Mouse (Mus musculus) brain, embryonic 14.5 days (tissue): ENCODE measurements around the gene Hcls1. TPM values are rescaled to one million over a fixed set of nuclear protein-coding genes. Genes with fewer than 3 reads are reported as not detected.

Source experiments
- DNase-seq: peaks from one replicate; pipeline ENCODE4 v3.0.0-alpha.2; 2011; ENCODE audit warnings: low read depth
- CTCF ChIP-seq: fragments of 200-500 bp; IDR thresholded peaks from 2 replicates; pipeline ENCODE4 v1.5.1; 2012; ENCODE audit warnings: inconsistent platforms, mild to moderate bottlenecking, moderate library complexity, borderline replicate concordance; ENCODE audit not compliant: insufficient read depth, insufficient read length; ENCODE audit errors: extremely low read depth
- POLR2A ChIP-seq: fragments of 200-500 bp; IDR thresholded peaks from 2 replicates; pipeline ENCODE4 v1.6.1; 2012; ENCODE audit warnings: mild to moderate bottlenecking, inconsistent platforms, borderline replicate concordance; ENCODE audit not compliant: poor library complexity, insufficient read depth, insufficient read length, severe bottlenecking; ENCODE audit errors: extremely low read depth
- polyA plus RNA-seq: library from polyadenylated mRNA; depleted of rRNA; stranded (reverse); fragments of >200 nt; gene quantifications from 2 replicates; pipeline ENCODE4 v1.2.3, GENCODE M21; 2012; rRNA removed

Hcls1 gene
- 1.7 and 1.9 TPM in 2 replicates for polyA plus RNA-seq

DNA sequence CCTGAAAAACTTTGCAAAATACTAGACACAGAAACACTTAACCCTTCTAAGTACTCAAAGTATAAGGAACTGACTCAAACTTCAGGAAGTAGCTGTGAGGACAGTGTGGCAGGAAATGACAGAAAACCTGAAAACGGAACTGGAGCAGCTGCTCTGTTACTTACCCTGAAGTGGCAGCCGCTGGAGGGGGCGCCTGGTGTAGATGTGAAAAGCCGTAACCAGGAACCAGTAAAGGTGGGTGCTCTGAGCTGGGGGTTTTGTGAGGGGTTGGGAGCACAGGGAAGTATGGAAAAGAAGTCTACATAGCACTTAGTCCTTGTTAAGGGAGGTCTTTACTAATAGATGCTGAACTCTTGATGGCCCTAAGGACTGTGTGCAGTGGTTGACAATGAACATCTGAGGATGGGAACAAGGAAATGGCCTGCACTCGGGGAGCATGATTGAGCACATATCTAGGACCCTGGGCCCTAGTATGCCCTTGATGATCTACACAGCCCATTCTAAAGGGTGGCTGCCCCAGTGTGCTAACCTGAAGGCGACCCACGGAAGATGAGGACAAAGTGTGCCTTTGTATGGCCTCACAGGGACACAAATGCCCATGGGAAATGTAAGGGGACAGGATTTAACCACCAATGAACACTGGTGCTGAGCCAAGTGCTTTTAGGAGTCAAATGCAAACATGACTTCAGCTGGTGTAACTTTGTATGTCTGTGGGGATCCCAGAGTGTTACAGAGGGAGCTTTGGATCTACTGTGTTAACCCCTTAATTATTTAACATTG lies at the start of gene Hcls1:
Gene Hcls1 (plus strand): TSS at position 143 of the 780 bp plus-strand sequence.
- DNase-seq, result no peak
- no peak for TF ChIP-seq POLR2A

DNA sequence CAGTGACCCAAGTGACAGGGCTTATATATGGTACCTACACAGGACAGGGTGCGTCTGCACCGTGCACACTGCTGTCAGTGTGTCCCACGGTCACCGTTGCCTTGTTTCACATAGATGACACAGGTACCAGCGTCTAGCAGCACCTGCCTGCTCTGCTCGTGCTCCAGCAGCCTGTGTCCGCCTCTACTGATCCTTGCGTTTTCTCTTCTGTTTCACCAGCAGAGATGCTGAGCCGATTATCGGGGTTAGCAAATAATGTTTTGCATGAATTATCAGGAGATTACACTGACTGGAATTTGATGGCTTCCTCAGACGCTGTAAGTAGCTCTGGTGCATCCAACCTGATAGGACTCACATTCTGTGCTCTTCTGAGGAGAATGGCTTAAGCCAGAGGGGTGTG lies 48.9 kb upstream of the Hcls1 start:
- TF ChIP-seq POLR2A (no peak), CTCF (no peak)
- DNase-seq, result no peak

DNA sequence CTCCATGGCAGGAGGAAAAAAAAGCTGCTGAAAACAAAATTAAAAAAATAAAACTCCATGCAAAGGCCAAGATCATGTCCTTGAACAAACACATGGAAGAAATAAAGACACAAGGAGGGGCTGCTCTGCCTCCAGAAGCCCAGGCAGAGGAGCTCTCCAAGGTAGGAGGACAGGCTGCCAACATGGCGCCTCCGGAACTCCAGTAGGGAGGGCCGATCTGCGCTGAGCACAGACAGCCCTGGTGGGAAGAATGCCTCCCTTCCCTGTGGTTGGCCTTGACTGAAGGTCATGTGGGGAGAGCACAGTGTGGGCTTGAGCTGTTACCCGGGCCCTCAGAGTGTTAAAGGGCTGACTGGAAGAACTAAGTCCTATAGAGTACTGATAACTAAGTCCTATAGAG lies 47.2 kb upstream of the Hcls1 start:
- no peak for DNase-seq
- TF ChIP-seq CTCF, result no peak
- TF ChIP-seq POLR2A, result no peak

DNA sequence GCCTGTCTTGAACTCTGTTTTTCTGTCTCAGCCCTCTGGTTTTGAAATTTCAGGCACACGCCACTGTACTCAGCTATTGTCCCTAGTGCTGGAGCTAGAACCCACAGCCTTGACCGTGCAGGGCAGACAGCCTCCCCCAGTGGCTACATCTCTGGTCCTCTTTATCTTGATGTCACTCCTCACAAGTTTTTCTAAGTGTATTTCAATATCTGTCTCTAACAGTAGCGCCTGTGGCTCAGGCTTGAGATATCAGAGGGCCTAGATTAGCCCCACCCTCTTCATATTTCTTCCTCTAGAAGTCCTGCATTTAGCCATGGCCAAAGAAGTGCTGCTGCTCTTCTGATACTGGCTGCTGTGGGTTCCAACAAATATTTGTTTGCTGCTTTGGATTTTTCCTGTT lies 44.2 kb upstream of the Hcls1 start:
- no peak for DNase-seq
- no peak for TF ChIP-seq POLR2A
- TF ChIP-seq CTCF, result no peak

DNA sequence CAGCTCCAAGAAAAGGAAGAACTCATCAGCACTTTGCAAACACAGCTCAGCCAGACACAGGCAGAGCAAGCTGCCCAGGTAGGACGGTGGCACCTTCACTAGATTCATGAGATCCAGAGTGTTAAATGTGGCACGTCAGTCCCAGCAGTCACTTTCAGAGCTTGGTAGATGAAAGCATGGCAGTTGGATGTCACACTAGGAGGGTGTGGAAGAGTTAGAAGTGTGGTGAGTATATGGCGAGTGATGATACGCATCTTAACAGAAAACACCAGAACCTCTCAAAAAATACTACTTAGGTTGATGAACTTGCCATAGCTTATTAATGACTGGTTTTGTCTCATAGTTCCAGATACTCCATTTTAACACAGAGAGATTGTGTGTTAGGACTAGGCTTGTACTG lies 43.4 kb upstream of the Hcls1 start:
- no peak for DNase-seq
- TF ChIP-seq CTCF, result no peak
- no peak for TF ChIP-seq POLR2A

DNA sequence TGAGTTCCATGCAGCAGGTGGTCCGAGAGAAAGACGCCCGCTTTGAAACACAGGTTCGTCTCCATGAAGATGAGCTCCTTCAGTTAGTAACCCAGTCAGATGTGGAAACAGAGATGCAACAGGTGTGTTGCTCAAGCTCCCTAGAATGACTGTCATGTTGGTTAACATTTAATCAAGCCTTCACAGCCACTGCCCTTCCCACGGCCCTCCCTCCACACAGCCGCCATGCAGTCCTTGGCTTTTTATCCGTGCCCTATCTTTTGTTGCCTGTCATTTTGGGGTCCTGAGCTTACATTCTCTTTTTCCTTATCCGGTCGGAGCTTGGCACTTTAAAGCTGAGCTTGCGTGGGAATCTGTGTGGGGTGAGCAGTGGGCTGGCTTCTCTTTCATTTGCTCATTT lies 41.5 kb upstream of the Hcls1 start:
- no peak for TF ChIP-seq POLR2A
- no peak for TF ChIP-seq CTCF
- DNase-seq, result no peak

DNA sequence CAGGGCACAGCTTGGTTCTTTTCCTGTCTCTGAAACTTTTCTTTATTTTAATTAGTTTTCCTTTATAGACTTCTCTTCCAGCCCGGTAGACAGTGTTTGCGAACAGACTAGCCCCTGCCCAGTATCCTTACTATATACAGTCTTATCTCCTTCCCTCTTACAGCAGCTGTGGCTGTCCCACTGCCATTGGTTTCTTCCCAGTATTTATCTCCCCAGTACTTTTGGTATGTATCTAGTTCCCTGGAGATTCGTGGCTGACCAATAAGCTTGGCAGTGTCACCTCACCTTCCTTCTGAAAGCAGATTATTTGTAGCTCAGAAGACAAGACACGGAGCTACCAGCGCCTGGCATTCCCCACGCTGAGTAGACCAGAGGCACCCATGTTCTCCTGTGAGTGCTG lies 38.1 kb upstream of the Hcls1 start:
- no peak for TF ChIP-seq POLR2A
- TF ChIP-seq CTCF, result no peak
- DNase-seq, result no peak

DNA sequence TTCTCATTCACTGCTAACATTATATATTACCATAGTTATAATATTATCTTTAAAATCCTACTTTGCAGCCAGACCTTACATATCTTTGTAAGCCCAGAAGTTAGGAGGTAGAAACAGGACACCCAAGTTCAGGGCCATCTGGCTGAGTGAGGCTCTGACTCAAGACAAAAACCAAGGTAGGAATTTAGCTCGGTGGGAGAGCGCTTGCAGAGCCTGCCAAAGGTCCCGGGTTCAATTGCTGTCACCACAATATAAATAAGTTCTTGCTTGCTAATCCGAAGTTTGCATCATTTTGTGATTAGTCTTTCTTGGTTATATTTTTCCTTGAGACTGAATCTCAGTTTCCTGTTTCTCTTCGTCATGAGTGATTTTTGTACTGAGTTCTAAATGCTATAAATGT lies 31.6 kb upstream of the Hcls1 start:
- TF ChIP-seq CTCF (no peak), POLR2A (no peak)
- DNase-seq, result no peak

DNA sequence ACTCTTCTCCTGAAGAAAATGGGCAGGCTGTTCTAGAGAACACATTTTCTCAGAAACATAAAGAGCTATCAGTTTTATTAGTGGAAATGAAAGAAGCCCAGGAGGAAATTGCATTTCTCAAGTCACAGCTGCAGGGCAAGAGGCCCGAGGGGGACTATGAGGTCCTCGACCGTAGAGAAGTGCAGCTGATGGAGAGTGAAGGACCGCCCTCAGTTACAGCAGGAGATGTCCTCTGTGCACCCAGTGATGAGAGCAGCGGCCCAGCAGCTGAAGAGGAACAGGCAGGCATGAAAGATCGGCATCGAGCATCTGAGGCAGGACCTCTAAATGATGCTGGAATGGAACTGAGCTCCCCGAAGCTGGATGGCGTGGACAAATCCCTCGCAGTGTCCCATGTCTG lies 22.9 kb upstream of the Hcls1 start:
- DNase-seq, result no peak
- TF ChIP-seq CTCF (no peak), POLR2A (no peak)

DNA sequence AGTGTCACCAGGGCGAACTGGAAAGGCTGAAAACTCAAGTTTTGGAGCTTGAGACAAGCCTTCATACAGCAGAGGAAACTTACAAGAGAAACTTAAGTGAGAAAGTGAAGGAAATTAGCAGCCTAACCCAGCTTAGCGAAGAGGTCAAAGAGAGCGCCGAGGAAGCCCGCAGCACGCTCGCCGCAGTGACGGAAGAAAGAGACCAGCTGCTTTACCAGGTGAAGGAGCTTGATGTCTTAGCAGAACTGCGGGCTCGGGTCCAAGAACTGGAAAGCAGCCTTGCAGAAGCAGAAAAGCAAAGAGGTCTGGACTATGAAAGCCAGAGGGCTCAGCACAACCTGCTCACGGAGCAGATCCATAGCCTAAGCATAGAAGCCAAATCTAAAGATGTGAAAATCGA lies 22.5 kb upstream of the Hcls1 start:
- DNase-seq, result no peak
- TF ChIP-seq POLR2A (no peak), CTCF (no peak)

DNA sequence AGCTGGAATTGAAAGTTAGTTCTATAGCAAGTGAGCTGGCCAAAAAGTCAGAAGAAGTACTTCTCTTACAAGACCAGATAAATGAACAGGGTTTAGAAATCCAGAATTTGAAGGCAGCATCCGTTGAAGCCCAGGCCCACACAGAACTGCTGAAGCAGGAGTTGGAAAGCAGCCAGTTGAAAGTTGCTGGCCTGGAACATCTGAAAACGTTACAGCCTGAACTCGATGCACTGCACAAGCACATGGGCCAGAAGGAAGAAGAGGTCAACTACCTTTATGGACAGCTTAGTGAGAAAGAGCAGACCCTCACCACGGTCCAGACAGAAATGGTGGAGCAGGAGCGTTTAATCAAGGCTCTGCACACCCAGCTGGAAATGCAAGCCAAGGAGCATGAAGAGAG lies 20.6 kb upstream of the Hcls1 start:
- DNase-seq, result no peak
- TF ChIP-seq CTCF, result no peak
- TF ChIP-seq POLR2A, result no peak

DNA sequence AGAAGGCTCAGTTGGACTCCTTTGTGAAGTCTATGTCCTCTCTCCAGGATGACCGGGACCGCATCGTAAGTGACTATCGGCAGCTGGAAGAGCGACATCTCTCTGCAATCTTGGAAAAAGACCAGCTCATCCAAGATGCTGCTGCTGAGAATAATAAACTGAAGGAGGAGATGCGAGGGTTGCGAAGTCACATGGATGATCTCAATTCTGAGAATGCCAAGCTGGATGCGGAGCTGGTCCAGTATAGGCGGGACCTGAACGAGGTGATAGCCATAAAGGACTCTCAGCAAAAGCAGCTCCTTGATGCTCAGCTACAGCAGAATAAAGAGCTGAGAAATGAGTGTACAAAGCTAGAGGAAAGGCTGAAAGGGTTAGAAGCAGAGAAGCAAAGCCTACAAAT lies 16.3 kb upstream of the Hcls1 start:
- TF ChIP-seq CTCF (no peak), POLR2A (no peak)
- no peak for DNase-seq

DNA sequence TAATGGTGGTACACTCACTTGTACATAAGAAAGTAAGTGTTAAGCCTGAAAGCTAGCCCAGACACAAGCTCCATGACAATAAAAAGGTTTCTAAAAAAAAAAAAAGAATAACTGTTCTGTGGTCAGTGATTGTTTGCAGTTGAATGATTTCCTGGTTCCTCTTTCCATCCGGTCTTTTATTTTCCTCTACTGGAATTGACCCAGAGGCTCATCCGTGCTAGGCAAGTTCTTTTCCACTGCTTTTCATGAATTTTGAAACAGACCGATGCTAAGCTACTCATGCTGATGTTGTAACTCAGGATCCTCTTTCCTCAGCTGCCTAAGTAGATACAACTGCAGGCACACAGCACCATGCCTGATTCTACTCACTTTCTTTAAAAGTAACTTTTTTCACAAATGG lies 14.4 kb upstream of the Hcls1 start:
- TF ChIP-seq CTCF, result no peak
- TF ChIP-seq POLR2A, result no peak
- no peak for DNase-seq

DNA sequence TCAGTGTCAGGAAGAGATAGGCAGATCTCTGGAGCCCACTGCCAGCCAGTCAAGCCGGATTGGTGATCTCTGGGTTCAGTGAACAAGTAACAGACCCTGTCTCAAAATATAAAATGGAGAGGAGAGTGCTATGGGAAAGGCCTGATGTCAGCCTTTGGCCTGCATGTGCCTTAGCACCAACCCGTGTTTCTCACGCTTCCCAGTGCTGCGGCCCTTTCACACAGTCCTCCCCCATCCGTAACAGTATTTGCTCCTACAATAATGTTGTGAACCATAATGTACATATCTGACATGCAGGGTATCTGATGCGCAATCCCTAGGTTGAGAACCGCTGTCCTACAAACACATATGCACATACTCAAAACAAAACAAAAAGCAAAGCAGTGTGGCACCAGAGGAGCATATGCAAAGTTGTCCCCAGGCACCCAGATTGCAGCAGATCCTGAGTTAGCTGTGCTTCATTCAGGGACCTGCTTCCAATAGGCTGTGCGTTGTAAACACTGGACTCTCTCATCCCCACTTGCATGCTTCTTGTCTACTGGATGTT lies 13.6 kb upstream of the Hcls1 start:
- TF ChIP-seq CTCF (no peak), POLR2A (no peak)
- no peak for DNase-seq
